Mouse (Mus musculus) limb, embryonic 11.5 days (tissue): Measurements from ENCODE around the gene Slc39a11. TPM values are rescaled to one million over a fixed set of nuclear protein-coding genes. Genes with fewer than 3 reads are reported as not detected.

Source experiments
- ATAC-seq: fragments of 200-750 bp; cut with Nextera tagmentation; 2 replicates; pipeline ENCODE4 v1.8.0; 2017; ENCODE audit warnings: low read depth; ENCODE audit not compliant: insufficient number of reproducible peaks, low FRiP score, low TSS enrichment
- DNase-seq: peaks from one replicate; pipeline ENCODE4 v3.0.0-alpha.2; 2015; ENCODE audit warnings: low spot score
- H3K27ac ChIP-seq: fragments of 300-500 bp; sonication (generic); replicated peaks from 2 replicates; pipeline ENCODE4 v1.5.1; 2014; ENCODE audit warnings: low read depth, mild to moderate bottlenecking, low read length
- H3K27me3 ChIP-seq: fragments of 300-500 bp; sonication (generic); 2 replicates; pipeline ENCODE4 v1.6.1; 2014; ENCODE audit warnings: mild to moderate bottlenecking, low read length, mixed read lengths; ENCODE audit not compliant: control insufficient read depth, insufficient read depth
- H3K36me3 ChIP-seq: fragments of 300-500 bp; sonication (generic); 2 replicates; pipeline ENCODE4 v1.6.1; 2014; ENCODE audit warnings: mild to moderate bottlenecking, low read length, moderate library complexity, mixed read lengths; ENCODE audit not compliant: control insufficient read depth, insufficient read depth
- H3K4me1 ChIP-seq: fragments of 300-500 bp; sonication (generic); 2 replicates; pipeline ENCODE4 v1.6.1; 2014; ENCODE audit warnings: low read length, mixed read lengths; ENCODE audit not compliant: control insufficient read depth, insufficient read depth
- H3K4me2 ChIP-seq: fragments of 300-500 bp; sonication (generic); 2 replicates; pipeline ENCODE4 v1.6.1; 2014; ENCODE audit warnings: low read depth, mild to moderate bottlenecking, moderate library complexity; ENCODE audit not compliant: severe bottlenecking
- H3K4me3 ChIP-seq: fragments of 300-500 bp; sonication (generic); 2 replicates; pipeline ENCODE4 v1.5.1; 2014; ENCODE audit warnings: low read depth, low read length
- H3K9ac ChIP-seq: fragments of 300-500 bp; sonication (generic); 2 replicates; pipeline ENCODE4 v1.6.1; 2014; ENCODE audit warnings: mild to moderate bottlenecking, low read length
- H3K9me3 ChIP-seq: fragments of 300-500 bp; sonication (generic); 2 replicates; pipeline ENCODE4 v1.6.1; 2016; ENCODE audit warnings: low read length; ENCODE audit not compliant: control insufficient read depth
- WGBS: fragments of 180-500 bp; shearing (Covaris S2); extraction: QIAGEN DNeasy Blood & Tissue Kit; methylation state at CpG from one replicate; pipeline ENCODE4 v1.1.7; 2014; 5-methylcytosine and 5-hydroxymethylcytosine counted together
- polyA plus RNA-seq: library from polyadenylated mRNA; unstranded; fragments of >200 nt; fragmentation: Nextera tagmentation; extraction: Ambion mirVana; gene quantifications from 2 replicates; pipeline ENCODE4 v1.2.1, GENCODE M21; 2014

The Slc39a11 gene
- polyA plus RNA-seq, 1 experiment from 2014 or later, result 14.9 TPM

DNA sequence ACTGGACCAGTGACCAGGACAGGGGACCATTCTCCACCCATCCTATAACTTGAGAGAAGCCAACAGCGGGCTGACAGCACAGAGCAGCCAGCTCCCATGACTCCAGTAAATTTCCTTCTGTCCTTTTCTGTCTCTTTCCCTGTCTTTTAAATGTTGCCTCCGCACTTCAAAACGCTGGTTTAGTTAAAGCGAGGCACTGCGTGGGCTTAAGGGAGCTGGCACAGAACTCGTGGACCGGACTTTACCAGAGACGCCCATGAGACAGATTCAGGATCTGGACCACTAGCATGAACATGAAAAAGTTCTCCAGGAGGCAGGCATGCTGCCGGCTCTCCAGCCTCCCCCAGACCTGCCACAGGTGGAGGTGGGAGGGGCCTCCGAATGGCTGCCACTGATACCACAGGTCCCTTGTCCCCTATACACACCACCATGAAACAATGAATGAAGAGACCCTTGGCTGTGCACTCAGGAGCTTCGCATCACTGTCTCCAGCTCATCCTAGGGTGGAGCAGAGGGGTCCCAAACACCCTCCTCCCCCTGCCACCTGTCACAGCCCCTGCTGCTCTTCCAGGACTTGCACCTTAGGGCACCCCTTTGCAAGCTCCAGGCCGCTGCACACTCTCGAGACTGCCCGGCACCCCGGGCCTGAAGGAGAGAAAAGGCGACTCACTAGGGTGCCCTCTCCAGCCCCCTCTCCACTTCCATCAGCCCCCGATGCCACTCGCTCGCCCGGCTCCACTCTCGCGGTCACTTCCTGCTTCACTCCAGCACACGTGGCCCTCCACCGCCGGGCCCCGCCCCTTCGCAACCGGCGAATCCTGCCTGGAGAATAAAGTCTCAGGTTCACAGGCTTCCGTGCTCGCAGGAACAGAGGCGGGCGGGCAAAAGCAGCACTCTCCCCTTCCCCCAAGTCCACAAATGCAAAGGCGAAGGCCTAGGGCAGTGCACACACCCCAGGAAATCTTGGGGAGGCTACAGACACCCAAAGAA is 84.6 kb downstream of the Slc39a11 start:
- H3K9ac ChIP-seq, result peak overlapping the region; percentile 69
- 11% methylated on average over 33 of the region's 34 CpGs for WGBS
- H3K27ac ChIP-seq, result no peak overlapping the region
- H3K4me1 ChIP-seq, result peaks cover 8% of the 10 kb centered on the region; the same call in 1 of the 2 replicates
- peak; percentile 92 for DNase-seq
- ATAC-seq, result peak; percentile 86
- no peaks in the 10 kb centered on the region for H3K27me3 ChIP-seq
- no peaks in the 10 kb centered on the region for H3K9me3 ChIP-seq
- peak overlapping the region; percentile 49 for H3K4me3 ChIP-seq
- H3K4me2 ChIP-seq, result peak overlapping the region; percentile 89
- H3K36me3 ChIP-seq, result no peaks in the 10 kb centered on the region

DNA sequence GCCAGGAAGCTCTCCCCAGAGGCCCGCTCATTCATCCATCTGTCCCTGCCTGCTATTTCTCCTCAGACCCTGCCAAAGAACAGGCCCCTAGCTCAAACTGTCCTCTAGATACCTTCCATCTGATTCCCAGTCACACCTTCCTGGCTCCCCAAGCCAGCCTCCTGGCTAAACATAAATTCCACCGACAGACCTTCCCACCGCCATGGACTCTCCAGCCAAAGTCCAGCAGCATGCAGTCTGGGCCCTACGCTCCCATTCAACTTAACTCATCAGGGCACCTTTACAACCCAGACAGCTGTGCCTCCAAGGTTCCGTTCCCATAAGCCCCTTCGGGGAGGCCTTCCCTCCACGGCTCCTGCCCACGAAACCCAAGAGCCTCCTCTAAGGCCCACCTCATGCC is 87.6 kb downstream of the Slc39a11 start:
- DNase-seq (no peak), ATAC-seq (no peak)
- Histone ChIP-seq H3K4me1 (peaks cover 8% of the 10 kb centered on the region; the same call in 1 of the 2 replicates), H3K27ac (no peak overlapping the region), H3K4me3 (no peak overlapping the region), H3K36me3 (no peaks in the 10 kb centered on the region), H3K27me3 (no peaks in the 10 kb centered on the region), H3K9ac (no peak overlapping the region), H3K4me2 (no peak overlapping the region), H3K9me3 (no peaks in the 10 kb centered on the region)
- WGBS, result 84% methylated on average over 8 of the region's 8 CpGs

DNA sequence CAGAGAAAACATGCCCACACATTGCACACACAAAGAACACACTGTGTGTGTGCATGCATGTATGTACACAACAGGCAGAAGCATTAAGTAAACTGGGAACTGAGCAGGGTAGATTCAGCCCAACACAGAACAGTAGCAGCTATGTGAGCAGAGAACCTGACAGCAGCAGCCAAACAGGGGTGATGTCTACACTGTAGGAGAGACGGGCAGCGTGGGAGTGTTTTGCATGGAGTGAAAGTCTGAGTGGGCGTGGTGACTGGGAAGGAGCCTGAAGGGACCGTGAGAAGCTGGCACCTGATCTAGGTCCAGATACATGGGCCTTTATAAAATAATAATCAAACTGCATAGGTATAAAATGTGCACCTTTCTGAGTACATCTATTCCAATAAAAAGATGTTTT is 89.7 kb downstream of the Slc39a11 start:
- Histone ChIP-seq H3K4me3 (no peak overlapping the region), H3K27ac (no peak overlapping the region), H3K9me3 (no peaks in the 10 kb centered on the region), H3K27me3 (no peaks in the 10 kb centered on the region), H3K36me3 (no peaks in the 10 kb centered on the region), H3K4me1 (peaks cover 6% of the 10 kb centered on the region; the same call in 1 of the 2 replicates), H3K9ac (no peak overlapping the region), H3K4me2 (no peak overlapping the region)
- ATAC-seq (no peak), DNase-seq (no peak)
- whole genome bisulfite sequencing, result 87% methylated on average over 4 of the region's 4 CpGs

DNA sequence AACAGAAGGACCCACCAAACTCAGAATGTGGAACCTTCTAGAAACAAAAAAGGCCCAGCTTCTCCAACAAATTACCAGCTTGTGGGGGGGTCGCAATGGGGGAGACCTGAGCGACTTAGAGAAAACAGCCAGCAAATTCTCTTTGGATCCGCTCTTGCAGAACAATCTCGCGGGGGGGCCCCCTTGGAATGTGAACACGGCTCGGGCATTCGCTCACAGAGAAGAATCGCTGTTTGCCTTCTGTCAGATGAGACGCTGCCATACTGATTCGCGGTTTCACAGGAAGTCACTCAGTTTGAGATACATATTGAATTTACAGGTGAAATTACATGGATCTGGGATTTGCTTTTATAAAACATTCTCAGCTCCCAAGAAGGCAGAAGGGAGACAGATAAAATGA is 91.4 kb downstream of the Slc39a11 start:
- H3K9me3 ChIP-seq, result no peaks in the 10 kb centered on the region
- DNase-seq (no peak), ATAC-seq (no peak)
- no peak overlapping the region for H3K9ac ChIP-seq
- H3K4me1 ChIP-seq, result no peaks in the 10 kb centered on the region
- no peak overlapping the region for H3K4me3 ChIP-seq
- no peak overlapping the region for H3K27ac ChIP-seq
- 87% methylated on average over 12 of the region's 12 CpGs for WGBS
- H3K36me3 ChIP-seq, result no peaks in the 10 kb centered on the region
- no peak overlapping the region for H3K4me2 ChIP-seq
- no peaks in the 10 kb centered on the region for H3K27me3 ChIP-seq

DNA sequence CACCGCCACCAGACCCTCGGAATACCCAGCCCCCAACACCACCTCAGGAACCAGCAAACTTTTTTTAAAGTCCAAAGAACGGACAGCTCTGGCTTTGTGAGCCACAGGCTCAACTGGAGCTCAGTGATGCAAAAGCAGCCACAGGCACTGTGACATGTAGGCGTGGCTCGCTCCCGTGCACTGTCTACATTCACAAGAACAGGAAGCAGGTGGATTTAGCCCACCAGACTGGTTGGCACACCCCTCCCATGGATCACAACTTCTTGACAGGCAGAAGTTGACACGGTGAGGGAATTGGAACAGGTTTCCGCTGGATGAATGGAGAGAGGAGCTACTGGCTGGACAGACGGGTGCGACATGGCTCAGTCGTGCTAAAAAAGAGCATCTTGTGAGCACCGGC is 93.7 kb downstream of the Slc39a11 start:
- Histone ChIP-seq H3K4me2 (no peak overlapping the region), H3K9ac (no peak overlapping the region), H3K27ac (no peak overlapping the region), H3K4me1 (no peaks in the 10 kb centered on the region), H3K36me3 (no peaks in the 10 kb centered on the region), H3K4me3 (no peak overlapping the region), H3K27me3 (no peaks in the 10 kb centered on the region), H3K9me3 (no peaks in the 10 kb centered on the region)
- 91% methylated on average over 12 of the region's 12 CpGs for WGBS
- ATAC-seq (no peak), DNase-seq (no peak)

DNA sequence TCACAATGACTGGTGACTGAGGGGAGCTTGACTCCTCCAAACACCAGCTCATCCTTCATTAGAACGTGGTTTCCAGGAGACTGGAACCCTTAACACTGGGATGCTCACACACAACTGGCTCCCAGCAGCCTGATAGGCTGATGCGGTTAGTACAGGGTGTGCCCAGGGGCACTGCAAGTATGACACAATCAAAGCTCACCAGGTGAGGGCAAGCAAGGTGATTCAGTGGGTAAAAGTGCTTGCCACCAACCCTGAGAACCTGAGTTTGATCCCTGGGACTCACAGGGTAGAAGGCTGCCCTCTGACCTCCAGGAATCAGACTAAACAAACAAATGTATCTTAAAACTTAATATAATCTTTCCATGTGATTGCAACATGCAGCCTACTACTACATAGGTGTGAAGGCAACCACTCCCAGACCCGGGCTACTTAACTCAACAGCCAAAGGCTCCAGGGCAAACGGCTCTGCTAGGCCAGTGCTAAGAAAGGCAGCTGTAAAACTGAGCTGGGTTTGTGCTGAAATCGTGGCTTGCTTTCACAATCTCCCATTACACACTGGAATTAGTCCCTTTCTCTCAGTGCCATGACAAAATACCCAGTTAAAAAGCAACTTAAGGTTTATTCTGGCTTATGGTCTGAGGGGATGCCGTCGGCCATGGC is 95.0 kb downstream of the Slc39a11 start:
- 83% methylated on average over 7 of the region's 7 CpGs for WGBS
- Histone ChIP-seq H3K27ac (no peak overlapping the region), H3K9me3 (no peaks in the 10 kb centered on the region), H3K9ac (no peak overlapping the region), H3K4me2 (no peak overlapping the region), H3K36me3 (no peaks in the 10 kb centered on the region), H3K4me3 (no peak overlapping the region), H3K4me1 (no peaks in the 10 kb centered on the region), H3K27me3 (no peaks in the 10 kb centered on the region)
- DNase-seq (no peak), ATAC-seq (no peak)

DNA sequence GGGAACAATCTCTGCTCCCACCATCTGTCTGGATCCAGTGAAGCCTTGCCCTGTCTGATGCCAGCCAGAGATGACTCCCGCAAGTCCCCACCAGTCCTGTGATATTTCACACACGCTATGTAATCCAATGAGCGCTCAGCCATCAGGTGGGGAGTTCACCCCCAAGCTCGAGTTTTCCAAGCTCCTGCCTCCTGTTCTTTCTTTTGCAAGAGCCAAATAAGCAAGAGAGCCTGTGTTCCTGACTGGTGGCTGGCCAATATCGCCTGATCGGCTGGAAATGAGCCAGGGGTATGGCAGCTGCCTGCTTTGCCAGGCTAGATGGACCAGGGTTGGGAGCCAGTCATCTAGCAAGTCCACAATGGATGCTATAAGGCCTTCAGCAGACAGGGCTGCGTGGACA is 95.7 kb downstream of the Slc39a11 start:
- 90% methylated on average over 7 of the region's 7 CpGs for WGBS
- ATAC-seq (no peak), DNase-seq (no peak)
- no peak overlapping the region for H3K4me3 ChIP-seq
- no peaks in the 10 kb centered on the region for H3K9me3 ChIP-seq
- no peak overlapping the region for H3K4me2 ChIP-seq
- no peaks in the 10 kb centered on the region for H3K36me3 ChIP-seq
- no peak overlapping the region for H3K9ac ChIP-seq
- H3K4me1 ChIP-seq, result no peaks in the 10 kb centered on the region
- H3K27me3 ChIP-seq, result no peaks in the 10 kb centered on the region
- H3K27ac ChIP-seq, result no peak overlapping the region

DNA sequence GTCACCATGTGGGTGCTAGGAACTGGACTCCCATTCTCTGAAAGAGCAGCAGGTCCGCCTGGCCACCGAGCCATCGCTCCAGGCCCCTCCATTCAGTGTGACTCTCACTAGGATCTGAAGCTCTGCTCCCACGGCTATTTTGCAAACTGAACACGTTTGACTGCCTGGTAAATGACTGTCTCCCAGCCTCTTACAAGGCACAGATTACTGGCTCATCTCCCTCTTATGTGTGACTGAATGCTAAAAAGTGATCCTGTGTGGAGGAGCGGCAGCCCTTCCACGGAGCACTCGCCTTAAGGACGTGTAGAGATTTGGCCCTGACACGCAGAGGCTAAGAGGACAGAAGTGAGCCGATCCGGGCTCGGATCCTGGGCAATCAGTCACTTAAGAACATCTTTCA is 96.3 kb downstream of the Slc39a11 start:
- Histone ChIP-seq H3K4me1 (no peaks in the 10 kb centered on the region), H3K36me3 (no peaks in the 10 kb centered on the region), H3K9ac (no peak overlapping the region), H3K27ac (no peak overlapping the region), H3K4me2 (no peak overlapping the region), H3K4me3 (no peak overlapping the region), H3K27me3 (no peaks in the 10 kb centered on the region), H3K9me3 (no peaks in the 10 kb centered on the region)
- WGBS, result 86% methylated on average over 13 of the region's 13 CpGs
- ATAC-seq, result no peak
- DNase-seq, result no peak
